Mouse (Mus musculus) midbrain, embryonic 14.5 days (tissue): Measurements from ENCODE around the gene Jph3. TPM values are rescaled to one million over a fixed set of nuclear protein-coding genes. Genes with fewer than 3 reads are reported as not detected.
A peak's percentile ranks its signal among the peaks of the same experiment; 100 is the strongest.

ENCODE experiments used
- ATAC-seq: fragments of 200-750 bp; cut with Nextera tagmentation; 2 replicates; pipeline ENCODE4 v1.8.0; 2017; ENCODE audit warnings: moderate number of reproducible peaks, moderate library complexity; ENCODE audit not compliant: low FRiP score, low TSS enrichment
- DNase-seq: peaks from one replicate; pipeline ENCODE4 v3.0.0-alpha.2; 2015
- H3K27ac ChIP-seq: fragments of 300-500 bp; sonication (generic); replicated peaks from 2 replicates; pipeline ENCODE4 v1.5.1; 2014; ENCODE audit warnings: mild to moderate bottlenecking, low read depth, low read length, moderate library complexity
- H3K27me3 ChIP-seq: fragments of 300-500 bp; sonication (generic); 2 replicates; pipeline ENCODE4 v1.6.1; 2014; ENCODE audit warnings: low read length, control low read depth, mixed read lengths; ENCODE audit not compliant: control insufficient read depth, insufficient read depth
- H3K36me3 ChIP-seq: fragments of 300-500 bp; sonication (generic); 2 replicates; pipeline ENCODE4 v1.6.1; 2014; ENCODE audit warnings: low read length, control low read depth; ENCODE audit not compliant: control insufficient read depth, insufficient read depth
- H3K4me1 ChIP-seq: fragments of 300-500 bp; sonication (generic); 2 replicates; pipeline ENCODE4 v1.6.1; 2014; ENCODE audit warnings: mild to moderate bottlenecking, antibody characterized with exemption, low read length, control low read depth; ENCODE audit not compliant: control insufficient read depth, insufficient read depth
- H3K4me2 ChIP-seq: fragments of 300-500 bp; sonication (generic); 2 replicates; pipeline ENCODE4 v1.6.1; 2014; ENCODE audit warnings: mild to moderate bottlenecking, low read length, moderate library complexity
- H3K4me3 ChIP-seq: fragments of 300-500 bp; sonication (generic); replicated peaks from 2 replicates; pipeline ENCODE4 v1.5.1; 2014; ENCODE audit warnings: low read depth, low read length
- H3K9ac ChIP-seq: fragments of 300-500 bp; sonication (generic); replicated peaks from 2 replicates; pipeline ENCODE4 v1.6.1; 2014; ENCODE audit warnings: mild to moderate bottlenecking, low read length, moderate library complexity
- H3K9me3 ChIP-seq: fragments of 300-500 bp; sonication (generic); 2 replicates; pipeline ENCODE4 v1.6.1; 2016; ENCODE audit warnings: low read length, control low read depth, mixed read lengths; ENCODE audit not compliant: control insufficient read depth
- WGBS: fragments of 180-500 bp; shearing (Covaris S2); extraction: QIAGEN DNeasy Blood & Tissue Kit; methylation state at CpG from one replicate; pipeline ENCODE4 v1.1.7; 2014; 5-methylcytosine and 5-hydroxymethylcytosine counted together
- polyA plus RNA-seq: library from polyadenylated mRNA; unstranded; fragments of >200 nt; fragmentation: Nextera tagmentation; extraction: Ambion mirVana; gene quantifications from 2 replicates; pipeline ENCODE4 v1.2.1, GENCODE M21; 2014

Gene Jph3
- polyA plus RNA-seq, 1 experiment from 2014 or later: 73.5 TPM

DNA sequence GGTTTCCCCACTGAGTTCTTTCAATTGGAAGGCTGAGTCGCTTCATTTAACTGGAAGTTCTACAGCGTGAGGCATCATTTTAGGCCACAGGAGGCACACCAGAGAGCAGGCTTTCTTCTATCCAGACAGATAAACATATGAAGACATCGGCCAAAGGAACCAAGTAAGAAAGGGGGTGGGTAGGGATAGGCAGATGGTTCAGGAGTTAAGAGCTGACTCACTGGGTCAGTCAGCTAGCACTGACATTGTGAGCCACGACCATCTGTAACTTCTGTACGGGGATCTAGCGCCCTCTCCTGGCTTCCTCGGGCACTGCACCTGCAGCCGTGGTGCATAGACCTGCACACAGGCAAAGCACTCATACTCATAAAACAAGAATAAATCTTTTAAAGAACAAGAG, 111.8 kb downstream of the Jph3 start:
- ATAC-seq: no peak
- 45% methylated on average over 8 of the region's 8 CpGs for WGBS
- no peaks in the 10 kb centered on the region for H3K4me1 ChIP-seq

GRCm38 (mm10) chr8:121842064-121842955, 112.9 kb downstream of the Jph3 start:
- Histone ChIP-seq H3K27me3 (no peaks in the 10 kb centered on the region), H3K9me3 (no peaks in the 10 kb centered on the region), H3K4me2 (no peak overlapping the region), H3K4me3 (no peak overlapping the region), H3K9ac (no peak overlapping the region), H3K27ac (no peak overlapping the region), H3K36me3 (no peaks in the 10 kb centered on the region), H3K4me1 (no peaks in the 10 kb centered on the region)
- no peak for ATAC-seq
- DNase-seq: no peak
- WGBS: 85% methylated on average over 8 of the region's 8 CpGs

More for the DNA sequence above, 111.8 kb downstream of the Jph3 start:
- Histone ChIP-seq H3K27ac (no peak overlapping the region), H3K36me3 (no peaks in the 10 kb centered on the region), H3K9me3 (no peaks in the 10 kb centered on the region), H3K9ac (no peak overlapping the region), H3K27me3 (no peaks in the 10 kb centered on the region), H3K4me2 (no peak overlapping the region), H3K4me3 (no peak overlapping the region)
- peak; percentile 69 for DNase-seq

- no peaks in the 10 kb centered on the region for H3K9me3 ChIP-seq
- H3K27me3 ChIP-seq: no peaks in the 10 kb centered on the region
- H3K27ac ChIP-seq: no peak overlapping the region
- H3K4me3 ChIP-seq: no peak overlapping the region
- WGBS: 77% methylated on average over 3 of the region's 3 CpGs
- DNase-seq (no peak), ATAC-seq (no peak)
- no peaks in the 10 kb centered on the region for H3K4me1 ChIP-seq
- H3K4me2 ChIP-seq: no peak overlapping the region
- no peak overlapping the region for H3K9ac ChIP-seq
- H3K36me3 ChIP-seq: no peaks in the 10 kb centered on the region
Observed at GRCm38 (mm10) chr8:121843184-121843733, 113.8 kb downstream of the Jph3 start.

Other genes with a start within 250 kb of the Jph3 start
- gene 1700018B08Rik, start 185.3 kb upstream of the Jph3 start, polyA plus RNA-seq: 0.22 TPM in 1 of 2 replicates, not detected in the other
- gene Fbxo31, start 150.8 kb upstream of the Jph3 start, polyA plus RNA-seq: 26.7 and 33.5 TPM in 2 replicates
- gene Map1lc3b, start 139.3 kb upstream of the Jph3 start, polyA plus RNA-seq: 440 and 461 TPM in 2 replicates
- 39.0 and 43.4 TPM in 2 replicates for gene Zcchc14, start 76.7 kb upstream of the Jph3 start, polyA plus RNA-seq
- gene Klhdc4, start 99.9 kb downstream of the Jph3 start, polyA plus RNA-seq: 38.5 and 41.7 TPM in 2 replicates
- 42.0 and 54.0 TPM in 2 replicates for gene Slc7a5, start 178.1 kb downstream of the Jph3 start, polyA plus RNA-seq
- not detected in 2 replicates for gene Car5a, start 215.3 kb downstream of the Jph3 start, polyA plus RNA-seq
- 47.7 and 48.7 TPM in 2 replicates for gene Banp, start 220.1 kb downstream of the Jph3 start, polyA plus RNA-seq